Mouse (Mus musculus) heart, embryonic 16.5 days (tissue): ENCODE data around the gene Ecm1. TPM values are rescaled to one million over a fixed set of nuclear protein-coding genes. Genes with fewer than 3 reads are reported as not detected.
"Not testable (repeated sequence)": the region's sequence is repeated elsewhere in the genome, so short reads cannot be mapped to it uniquely, and the experiment has no call there.

ENCODE experiments used
- ATAC-seq: fragments of 200-750 bp; cut with Nextera tagmentation; replicated peaks from 2 replicates; pipeline ENCODE4 v1.8.0; 2017; ENCODE audit warnings: moderate number of reproducible peaks; ENCODE audit not compliant: insufficient read depth, low FRiP score; ENCODE audit errors: extremely low read depth
- H3K27ac ChIP-seq: fragments of 300-500 bp; sonication (generic); 2 replicates; pipeline ENCODE4 v1.5.1; 2014; ENCODE audit warnings: mild to moderate bottlenecking, low read length, control low read depth, moderate library complexity
- H3K27me3 ChIP-seq: fragments of 300-500 bp; sonication (generic); 2 replicates; pipeline ENCODE4 v1.6.1; 2014; ENCODE audit warnings: low read length, mixed read lengths; ENCODE audit not compliant: control insufficient read depth, insufficient read depth
- H3K36me3 ChIP-seq: fragments of 300-500 bp; sonication (generic); 2 replicates; pipeline ENCODE4 v1.6.1; 2014; ENCODE audit not compliant: control insufficient read depth, insufficient read depth
- H3K4me1 ChIP-seq: fragments of 300-500 bp; sonication (generic); 2 replicates; pipeline ENCODE4 v1.6.1; 2014; ENCODE audit warnings: low read length, mixed read lengths; ENCODE audit not compliant: control insufficient read depth, insufficient read depth
- H3K4me2 ChIP-seq: fragments of 300-500 bp; sonication (generic); 2 replicates; pipeline ENCODE4 v1.6.1; 2014; ENCODE audit warnings: low read depth, mild to moderate bottlenecking, control low read depth, low read length
- H3K4me3 ChIP-seq: fragments of 300-500 bp; sonication (generic); 2 replicates; pipeline ENCODE4 v1.5.1; 2014; ENCODE audit warnings: mild to moderate bottlenecking, control low read depth, low read length
- H3K9ac ChIP-seq: fragments of 300-500 bp; sonication (generic); 2 replicates; pipeline ENCODE4 v1.6.1; 2014; ENCODE audit warnings: low read length, control low read depth
- H3K9me3 ChIP-seq: fragments of 300-500 bp; sonication (generic); replicated peaks from 2 replicates; pipeline ENCODE4 v1.6.1; 2016; ENCODE audit warnings: low read length; ENCODE audit not compliant: control insufficient read depth
- WGBS: fragments of 180-500 bp; shearing (Covaris S2); extraction: QIAGEN DNeasy Blood & Tissue Kit; methylation state at CpG from one replicate; pipeline ENCODE4 v1.1.7; 2014; 5-methylcytosine and 5-hydroxymethylcytosine counted together
- polyA plus RNA-seq: library from polyadenylated mRNA; unstranded; fragments of >200 nt; fragmentation: Nextera tagmentation; extraction: Ambion mirVana; gene quantifications from 2 replicates; pipeline ENCODE4 v1.2.1, GENCODE M21; 2015

Ecm1 gene
- polyA plus RNA-seq, 1 experiment from 2014 or later: 49.2 TPM

- 95% methylated on average over 4 of the region's 4 CpGs for WGBS
These were observed 41.1 kb downstream of the Ecm1 start for GRCm38 (mm10) chr3:95698286-95698685.

GRCm38 (mm10) chr3:95696360-95696759, 43.0 kb downstream of the Ecm1 start:
- Histone ChIP-seq H3K27ac (peak overlapping the region; percentile 95), H3K4me1 (peaks cover 55% of the 10 kb centered on the region), H3K9ac (peak overlapping the region; percentile 50), H3K27me3 (no peaks in the 10 kb centered on the region), H3K9me3 (no peaks in the 10 kb centered on the region), H3K4me2 (no peak overlapping the region), H3K4me3 (no peak overlapping the region), H3K36me3 (no peaks in the 10 kb centered on the region)
- 25% methylated on average over 7 of the region's 7 CpGs for WGBS
- no peak for ATAC-seq

More at GRCm38 (mm10) chr3:95698286-95698685, 41.1 kb downstream of the Ecm1 start:
- no peak overlapping the region for H3K9ac ChIP-seq
- H3K36me3 ChIP-seq: no peaks in the 10 kb centered on the region
- no peak for ATAC-seq
- H3K27me3 ChIP-seq: no peaks in the 10 kb centered on the region
- H3K4me3 ChIP-seq: no peak overlapping the region
- H3K4me2 ChIP-seq: no peak overlapping the region
- H3K4me1 ChIP-seq: peaks cover 51% of the 10 kb centered on the region
- H3K27ac ChIP-seq: no peak overlapping the region
- H3K9me3 ChIP-seq: no peaks in the 10 kb centered on the region

GRCm38 (mm10) chr3:95695796-95696195, 43.6 kb downstream of the Ecm1 start:
- peaks cover 50% of the 10 kb centered on the region for H3K4me1 ChIP-seq
- peak overlapping the region; percentile 64 for H3K9ac ChIP-seq
- no peak for ATAC-seq

GRCm38 (mm10) chr3:95694808-95695703, 44.3 kb downstream of the Ecm1 start:
- 0 out of 2 replicates have a peak, but pooled peaks cover 2% of the 10 kb centered on the region for H3K9me3 ChIP-seq
- no peaks in the 10 kb centered on the region for H3K27me3 ChIP-seq
- peaks cover 53% of the 10 kb centered on the region for H3K4me1 ChIP-seq
- H3K4me3 ChIP-seq: no peak overlapping the region
- peak overlapping the region; percentile 95 for H3K27ac ChIP-seq
- H3K36me3 ChIP-seq: no peaks in the 10 kb centered on the region
- peak; percentile 64 for ATAC-seq
- H3K9ac ChIP-seq: peak overlapping the region; percentile 64
- 50% methylated on average over 11 of the region's 11 CpGs for WGBS
- H3K4me2 ChIP-seq: peak overlapping the region; percentile 42

More at GRCm38 (mm10) chr3:95695796-95696195, 43.6 kb downstream of the Ecm1 start:
- 50% methylated on average over 3 of the region's 3 CpGs for WGBS
- Histone ChIP-seq H3K4me3 (no peak overlapping the region), H3K4me2 (peak overlapping the region; percentile 42), H3K27me3 (no peaks in the 10 kb centered on the region), H3K9me3 (0 out of 2 replicates have a peak, but pooled peaks cover 2% of the 10 kb centered on the region), H3K27ac (peak overlapping the region; percentile 95), H3K36me3 (no peaks in the 10 kb centered on the region)

GRCm38 (mm10) chr3:95693821-95694807, 45.3 kb downstream of the Ecm1 start:
- H3K27ac ChIP-seq: peak overlapping the region; percentile 95
- H3K4me2 ChIP-seq: no peak overlapping the region
- H3K4me3 ChIP-seq: no peak overlapping the region
- 0 out of 2 replicates have a peak, but pooled peaks cover 2% of the 10 kb centered on the region for H3K9me3 ChIP-seq
- H3K4me1 ChIP-seq: peaks cover 61% of the 10 kb centered on the region
- no peaks in the 10 kb centered on the region for H3K27me3 ChIP-seq
- H3K9ac ChIP-seq: no peak overlapping the region
- WGBS: 55% methylated on average over 11 of the region's 11 CpGs
- no peaks in the 10 kb centered on the region for H3K36me3 ChIP-seq
- ATAC-seq: no peak

- 31% methylated on average over 6 of the region's 6 CpGs for WGBS
- no peaks in the 10 kb centered on the region for H3K27me3 ChIP-seq
- 0 out of 2 replicates have a peak, but pooled peaks cover 2% of the 10 kb centered on the region for H3K9me3 ChIP-seq
- peaks cover 74% of the 10 kb centered on the region for H3K4me1 ChIP-seq
- no peak overlapping the region for H3K4me3 ChIP-seq
- peak overlapping the region; percentile 95 for H3K27ac ChIP-seq
- no peak overlapping the region for H3K9ac ChIP-seq
- ATAC-seq: peak; percentile 58
- H3K36me3 ChIP-seq: no peaks in the 10 kb centered on the region
- no peak overlapping the region for H3K4me2 ChIP-seq
These were observed 46.7 kb downstream of the Ecm1 start for GRCm38 (mm10) chr3:95692677-95693076.

GRCm38 (mm10) chr3:95690552-95690951, 48.8 kb downstream of the Ecm1 start:
- Histone ChIP-seq H3K27ac (peak overlapping the region; percentile 92), H3K9ac (peak overlapping the region; percentile 44), H3K4me2 (peak overlapping the region; percentile 27; the same call in 1 of the 2 replicates), H3K4me1 (peaks cover 72% of the 10 kb centered on the region)
- 78% methylated on average over 2 of the region's 2 CpGs for WGBS
- not testable (repeated sequence) for H3K9me3 ChIP-seq, H3K27me3 ChIP-seq, ATAC-seq, H3K4me3 ChIP-seq, H3K36me3 ChIP-seq

GRCm38 (mm10) chr3:95689940-95690339, 49.4 kb downstream of the Ecm1 start:
- H3K27me3 ChIP-seq: no peaks in the 10 kb centered on the region
- H3K4me3 ChIP-seq: no peak overlapping the region
- ATAC-seq: 0 out of 2 replicates have a peak, but pooled peaks have one; percentile 20
- H3K9ac ChIP-seq: peak overlapping the region; percentile 44
- peak overlapping the region; percentile 92 for H3K27ac ChIP-seq
- H3K4me2 ChIP-seq: peak overlapping the region; percentile 27
- H3K36me3 ChIP-seq: no peaks in the 10 kb centered on the region
- H3K9me3 ChIP-seq: 0 out of 2 replicates have a peak, but pooled peaks cover 2% of the 10 kb centered on the region
- WGBS: 18% methylated on average over 2 of the region's 2 CpGs
- peaks cover 70% of the 10 kb centered on the region for H3K4me1 ChIP-seq
